Mouse (Mus musculus): ENCODE results near the gene Cdh1. TPM values are rescaled to one million over a fixed set of nuclear protein-coding genes. Genes with fewer than 3 reads are reported as not detected.

Gene Cdh1
- polyA plus RNA-seq, 1 experiment from 2014 or later = 74.0 TPM

DNA sequence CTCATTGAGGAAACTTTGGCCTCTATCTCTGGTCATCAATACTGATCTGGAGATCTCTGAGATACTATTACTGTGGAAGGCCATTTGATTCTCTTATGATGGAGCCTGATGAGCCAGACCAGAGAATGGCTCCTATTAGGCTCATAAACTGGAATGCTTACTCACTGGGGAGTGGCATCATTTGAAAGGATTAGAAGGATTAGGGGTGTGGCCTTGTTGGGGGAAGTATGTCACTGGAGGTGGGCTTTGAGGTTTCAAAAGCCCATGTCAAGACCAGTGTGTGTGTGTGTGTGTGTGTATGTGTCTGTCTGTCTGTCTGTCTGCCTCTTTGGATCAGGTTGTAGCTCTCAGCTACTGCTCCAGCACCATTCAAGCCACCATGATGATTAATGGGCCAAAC, 20.8 kb downstream of the Cdh1 start:
- Histone ChIP-seq H3K27ac (peak overlapping the region; percentile 79; the same call in 1 of the 2 replicates), H3K36me3 (ENCODE audit: insufficient read depth, low read length) (no peaks in the 10 kb centered on the region), H3K4me2 (ENCODE audit: low read length) (no peak overlapping the region), H3K4me3 (replicated peaks; ENCODE audit: low read depth, low read length) (no peak overlapping the region), H3K4me1 (replicated peaks; ENCODE audit: insufficient read depth, low read length) (peaks cover 7% of the 10 kb centered on the region), H3K9ac (ENCODE audit: low read depth, low read length) (no peak overlapping the region), H3K27me3 (ENCODE audit: insufficient read depth, low read length) (no peaks in the 10 kb centered on the region), H3K9me3 (replicated peaks; ENCODE audit: low read length) (no peaks in the 10 kb centered on the region)
- DNase-seq (ENCODE audit: low spot score) (no peak), ATAC-seq (replicated peaks; ENCODE audit: low FRiP score, low read depth) (no peak)
- no peak for TF ChIP-seq CTCF (IDR thresholded peaks at IDR 0.05; ENCODE audit: low read depth)

DNA sequence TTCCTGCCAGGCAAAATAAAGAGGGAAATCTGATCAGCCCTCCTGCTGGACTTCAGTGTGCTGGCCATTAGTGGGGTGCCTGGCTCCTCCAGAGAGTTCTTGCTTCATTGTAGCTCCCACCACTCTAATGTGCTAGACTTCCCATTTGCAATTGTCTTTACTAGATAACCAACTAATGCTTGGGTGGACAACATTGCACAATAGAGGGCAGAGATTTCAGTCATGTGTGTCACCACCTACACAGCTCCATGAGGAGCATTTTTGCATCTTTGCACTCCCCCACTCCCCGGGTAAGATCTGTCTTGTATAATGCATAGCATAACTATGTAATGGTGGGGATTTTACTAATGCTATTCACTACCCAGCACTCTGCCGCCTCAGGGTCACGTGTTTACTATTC, 21.6 kb downstream of the Cdh1 start:
- ATAC-seq (replicated peaks; ENCODE audit: low FRiP score, low read depth) = no peak
- no peak overlapping the region for H3K9ac ChIP-seq (ENCODE audit: low read depth, low read length)
- peak overlapping the region; percentile 79; the same call in 1 of the 2 replicates for H3K27ac ChIP-seq
- no peaks in the 10 kb centered on the region for H3K27me3 ChIP-seq (ENCODE audit: insufficient read depth, low read length)
- WGBS = 71% methylated on average over 3 of the region's 3 CpGs
- H3K4me3 ChIP-seq (replicated peaks; ENCODE audit: low read depth, low read length) = no peak overlapping the region
- no peaks in the 10 kb centered on the region for H3K9me3 ChIP-seq (replicated peaks; ENCODE audit: low read length)
- no peak overlapping the region for H3K4me2 ChIP-seq (ENCODE audit: low read length)
- peaks cover under 1% of the 10 kb centered on the region for H3K4me1 ChIP-seq (replicated peaks; ENCODE audit: insufficient read depth, low read length)
- DNase-seq (ENCODE audit: low spot score) = no peak
- no peak for TF ChIP-seq CTCF (IDR thresholded peaks at IDR 0.05; ENCODE audit: low read depth)
- H3K36me3 ChIP-seq (ENCODE audit: insufficient read depth, low read length) = no peaks in the 10 kb centered on the region

DNA sequence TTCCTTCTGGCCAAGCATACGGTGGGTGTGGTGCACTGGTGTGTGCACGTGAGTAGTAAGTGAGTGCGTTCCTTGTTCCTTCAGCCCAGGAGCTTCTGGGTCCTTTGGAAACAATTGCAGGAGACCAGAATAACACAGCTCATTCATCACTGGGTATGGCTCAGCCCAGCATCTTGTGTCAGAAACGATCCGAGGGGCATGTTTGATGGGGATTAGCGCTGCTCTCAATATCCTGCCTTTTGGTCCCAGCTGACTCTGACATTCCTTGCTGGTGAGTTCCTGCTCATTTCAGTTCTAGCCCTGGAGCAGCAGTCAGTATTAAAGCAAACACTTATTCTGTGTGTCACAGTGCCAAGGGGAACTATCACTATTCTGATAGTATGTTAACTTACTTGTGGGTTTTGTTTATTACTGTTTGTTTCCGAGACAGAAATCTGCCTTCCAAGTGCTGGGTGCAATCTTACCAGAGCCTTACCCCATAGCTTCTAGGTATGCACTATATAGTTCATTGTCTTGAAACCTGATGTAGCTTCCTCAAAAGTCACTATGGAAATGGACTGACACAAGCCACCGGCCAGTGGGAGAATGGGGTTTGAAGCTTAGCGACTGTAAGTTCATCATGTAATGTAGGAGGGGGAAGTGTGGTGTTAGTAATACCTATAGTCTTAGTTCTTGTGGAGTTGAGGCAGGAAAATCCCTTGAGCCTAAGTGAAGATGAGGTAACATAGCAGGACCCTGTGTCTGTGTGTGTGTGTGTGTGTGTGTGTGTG, 23.1 kb downstream of the Cdh1 start:
- 74% methylated on average over 9 of the region's 9 CpGs for WGBS
- Histone ChIP-seq H3K4me1 (replicated peaks; ENCODE audit: insufficient read depth, low read length) (no peaks in the 10 kb centered on the region; the same call in 1 of the 2 replicates), H3K4me2 (ENCODE audit: low read length) (no peak overlapping the region), H3K9me3 (replicated peaks; ENCODE audit: low read length) (no peaks in the 10 kb centered on the region), H3K9ac (ENCODE audit: low read depth, low read length) (no peak overlapping the region), H3K27ac (no peak overlapping the region), H3K36me3 (ENCODE audit: insufficient read depth, low read length) (no peaks in the 10 kb centered on the region), H3K27me3 (ENCODE audit: insufficient read depth, low read length) (no peaks in the 10 kb centered on the region), H3K4me3 (replicated peaks; ENCODE audit: low read depth, low read length) (no peak overlapping the region)
- no peak for TF ChIP-seq CTCF (IDR thresholded peaks at IDR 0.05; ENCODE audit: low read depth)
- DNase-seq (ENCODE audit: low spot score) = no peak
- no peak for ATAC-seq (replicated peaks; ENCODE audit: low FRiP score, low read depth)

DNA sequence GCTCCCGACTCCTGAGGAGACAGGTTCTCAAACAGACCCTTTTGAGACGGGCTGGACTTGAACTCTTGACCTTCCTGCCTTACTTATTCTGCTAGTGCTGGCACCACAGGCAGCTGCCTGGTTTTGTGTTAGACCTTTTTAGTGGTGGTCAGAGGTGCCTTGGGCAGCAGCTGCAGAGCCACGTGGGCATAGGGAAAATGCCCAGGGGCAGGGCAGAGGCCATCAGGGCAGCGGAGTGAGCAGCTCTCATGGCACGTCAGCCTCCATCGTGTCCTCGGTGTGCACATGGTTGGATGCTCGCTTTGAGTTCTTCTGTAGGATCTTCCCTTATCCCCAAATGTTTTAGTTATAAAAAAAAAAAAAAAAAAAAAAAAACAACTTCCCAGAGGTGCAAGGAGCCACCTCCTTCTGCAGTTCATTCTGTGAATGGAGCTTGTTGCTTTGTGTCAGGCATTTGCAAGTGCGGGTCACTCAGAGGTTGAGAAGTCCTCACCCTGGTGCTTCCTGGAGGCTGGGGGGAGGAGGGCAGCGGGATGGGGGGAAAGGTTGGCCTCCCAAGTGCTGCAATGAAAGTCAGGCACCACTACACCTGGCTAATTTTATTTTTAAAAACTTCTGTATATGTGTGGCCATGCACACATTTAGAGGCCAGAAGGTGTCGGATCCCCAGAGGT, 25.3 kb downstream of the Cdh1 start:
- Histone ChIP-seq H3K4me1 (replicated peaks; ENCODE audit: insufficient read depth, low read length) (peaks cover 3% of the 10 kb centered on the region; the same call in 1 of the 2 replicates), H3K36me3 (ENCODE audit: insufficient read depth, low read length) (no peaks in the 10 kb centered on the region), H3K4me2 (ENCODE audit: low read length) (no peak overlapping the region), H3K27ac (no peak overlapping the region), H3K9me3 (replicated peaks; ENCODE audit: low read length) (no peaks in the 10 kb centered on the region), H3K9ac (ENCODE audit: low read depth, low read length) (no peak overlapping the region), H3K27me3 (ENCODE audit: insufficient read depth, low read length) (no peaks in the 10 kb centered on the region), H3K4me3 (replicated peaks; ENCODE audit: low read depth, low read length) (no peak overlapping the region)
- TF ChIP-seq CTCF (IDR thresholded peaks at IDR 0.05; ENCODE audit: low read depth) = no peak
- DNase-seq (ENCODE audit: low spot score) = no peak
- 65% methylated on average over 11 of the region's 11 CpGs for WGBS
- no peak for ATAC-seq (replicated peaks; ENCODE audit: low FRiP score, low read depth)

DNA sequence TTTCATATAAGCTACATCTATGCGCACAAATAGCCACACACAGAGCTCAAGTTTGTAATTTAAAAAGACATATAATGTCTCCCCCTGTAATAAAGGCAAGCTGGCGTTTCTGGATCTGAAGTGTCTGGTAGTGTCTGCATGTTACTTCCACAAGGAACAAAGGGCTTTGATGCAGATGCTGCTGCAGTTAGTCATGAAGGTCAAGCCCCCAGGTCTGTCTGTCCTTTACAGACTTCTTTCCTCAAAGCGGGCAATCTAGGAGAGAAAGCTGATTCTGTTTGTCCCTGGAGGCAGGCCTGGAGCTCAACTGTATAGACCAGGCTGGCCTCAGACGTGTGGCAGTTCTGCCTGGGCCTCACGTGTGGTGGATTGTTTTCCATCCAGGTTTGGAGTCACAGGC, 26.3 kb downstream of the Cdh1 start:
- Histone ChIP-seq H3K9me3 (replicated peaks; ENCODE audit: low read length) (no peaks in the 10 kb centered on the region), H3K27ac (no peak overlapping the region), H3K4me1 (replicated peaks; ENCODE audit: insufficient read depth, low read length) (0 out of 2 replicates have a peak, but pooled peaks cover 3% of the 10 kb centered on the region), H3K9ac (ENCODE audit: low read depth, low read length) (no peak overlapping the region), H3K36me3 (ENCODE audit: insufficient read depth, low read length) (no peaks in the 10 kb centered on the region), H3K27me3 (ENCODE audit: insufficient read depth, low read length) (no peaks in the 10 kb centered on the region), H3K4me3 (replicated peaks; ENCODE audit: low read depth, low read length) (no peak overlapping the region), H3K4me2 (ENCODE audit: low read length) (no peak overlapping the region)
- DNase-seq (ENCODE audit: low spot score) = no peak
- WGBS = 58% methylated on average over 5 of the region's 5 CpGs
- no peak for ATAC-seq (replicated peaks; ENCODE audit: low FRiP score, low read depth)
- no peak for TF ChIP-seq CTCF (IDR thresholded peaks at IDR 0.05; ENCODE audit: low read depth)

DNA sequence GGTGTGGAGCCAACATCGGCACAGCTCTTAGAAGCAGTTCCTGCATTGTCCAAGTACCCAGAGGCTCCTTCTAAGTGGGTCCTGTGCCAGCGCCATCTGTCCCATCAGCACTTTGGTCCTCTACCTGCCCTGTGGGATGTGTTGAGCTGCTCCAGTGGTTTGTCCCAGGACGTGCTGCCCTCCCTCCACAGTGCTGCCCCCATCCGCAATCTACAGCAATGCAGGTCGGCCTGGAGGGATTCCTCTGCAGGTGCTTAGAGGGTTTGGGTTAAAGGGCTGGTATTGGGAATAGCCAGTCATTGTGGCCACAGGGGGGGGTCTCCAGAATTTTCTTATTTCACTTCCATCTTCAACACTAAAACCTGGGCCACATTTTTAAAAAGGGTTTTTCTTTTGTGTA, 28.8 kb downstream of the Cdh1 start:
- Histone ChIP-seq H3K4me1 (replicated peaks; ENCODE audit: insufficient read depth, low read length) (0 out of 2 replicates have a peak, but pooled peaks cover 3% of the 10 kb centered on the region), H3K36me3 (ENCODE audit: insufficient read depth, low read length) (no peaks in the 10 kb centered on the region), H3K27ac (no peak overlapping the region), H3K4me2 (ENCODE audit: low read length) (no peak overlapping the region), H3K9me3 (replicated peaks; ENCODE audit: low read length) (no peaks in the 10 kb centered on the region), H3K27me3 (ENCODE audit: insufficient read depth, low read length) (no peaks in the 10 kb centered on the region), H3K9ac (ENCODE audit: low read depth, low read length) (no peak overlapping the region), H3K4me3 (replicated peaks; ENCODE audit: low read depth, low read length) (no peak overlapping the region)
- no peak for TF ChIP-seq CTCF (IDR thresholded peaks at IDR 0.05; ENCODE audit: low read depth)
- DNase-seq (ENCODE audit: low spot score) (no peak), ATAC-seq (replicated peaks; ENCODE audit: low FRiP score, low read depth) (no peak)
- 48% methylated on average over 5 of the region's 5 CpGs for WGBS

All from kidney, postnatal 0 days (tissue).